Mouse (Mus musculus): ENCODE measurements around the gene Ppp1r11.
A peak's percentile ranks its signal among the peaks of the same experiment; 100 is the strongest.
"Not testable (repeated sequence)": the region's sequence is repeated elsewhere in the genome, so short reads cannot be mapped to it uniquely, and the experiment has no call there.

Ppp1r11 gene

DNA sequence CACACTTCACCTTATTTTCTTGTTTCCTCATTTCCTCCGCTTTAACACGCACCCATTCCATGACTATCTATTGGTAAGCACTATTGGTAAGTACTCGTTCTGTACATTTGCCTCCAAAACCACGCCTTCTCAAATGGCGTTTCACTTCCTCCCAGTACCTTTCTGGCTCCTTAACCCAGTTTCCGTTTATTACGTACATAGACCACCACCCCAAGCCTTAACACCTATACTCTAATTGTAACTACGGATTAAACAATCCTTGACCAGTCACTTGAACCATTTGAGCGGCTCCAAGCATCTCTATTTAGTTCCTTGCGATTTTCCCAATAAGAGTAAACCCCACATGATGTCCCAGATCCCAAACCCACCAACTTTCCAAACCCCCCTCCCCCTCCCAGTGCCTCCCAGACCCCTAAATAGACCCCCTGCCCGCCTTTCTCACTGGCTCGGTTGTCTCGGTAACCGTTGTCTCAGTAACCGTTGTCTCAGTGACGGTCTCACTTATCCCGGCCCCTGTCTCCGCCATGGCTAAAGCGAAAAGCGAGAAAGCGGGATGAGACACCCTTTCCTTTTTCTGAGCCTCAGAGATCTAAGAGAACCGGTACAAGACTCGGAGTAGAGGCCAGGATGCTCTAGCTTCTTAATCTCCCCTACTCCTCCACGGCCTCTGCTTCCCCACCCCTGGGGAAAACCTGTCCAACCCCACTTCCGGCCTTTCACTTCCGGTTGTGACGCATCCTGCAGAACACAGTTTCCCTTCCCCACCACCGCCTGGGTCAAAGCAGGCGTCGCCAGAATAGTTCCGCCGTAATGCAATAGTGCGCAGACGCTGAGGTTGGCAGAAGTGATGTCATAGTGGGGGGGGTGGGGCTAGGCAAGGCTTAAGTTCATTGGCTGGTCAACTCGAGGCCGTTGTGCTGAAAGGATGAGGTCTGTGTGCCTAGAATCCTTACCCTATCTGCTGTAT is at the start of gene Ppp1r11:
Gene Ppp1r11, minus strand, starts transcription at position 761 of the 967 bp plus-strand sequence.
- peak; percentile 97 to 98 for DNase-seq

- no peak for DNase-seq
Measured at GRCm38 (mm10) chr17:37000863-37001262, 49.3 kb upstream of the Ppp1r11 start, which contains the start of gene Zfp57. Zfp57 (plus strand) TSS chr17:37001163.

DNA sequence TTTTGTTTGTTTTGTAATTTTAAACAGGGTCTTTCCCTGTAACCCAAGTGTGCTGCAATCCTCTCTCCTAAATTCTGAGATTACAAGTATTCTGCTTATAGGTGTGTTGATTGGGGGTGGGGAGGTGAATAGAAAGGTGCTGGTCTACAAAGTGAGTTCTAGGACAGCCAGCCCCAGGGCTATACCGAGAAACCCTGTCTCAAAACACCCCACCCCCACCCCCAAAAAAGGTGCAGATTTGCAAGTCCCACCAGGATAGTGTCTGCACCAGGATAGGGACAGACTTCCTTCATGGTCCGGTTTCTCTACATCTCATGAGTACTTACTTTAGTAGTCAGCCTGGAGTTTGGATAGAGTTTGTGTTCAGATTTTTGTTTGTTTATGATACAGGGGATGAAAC is 46.9 kb upstream of the Ppp1r11 start:
- DNase-seq, result no peak

GRCm38 (mm10) chr17:36997033-36997735 is 45.6 kb upstream of the Ppp1r11 start:
- DNase-seq, result peak; percentile 83 to 87

- DNase-seq, result no peak
Measured at GRCm38 (mm10) chr17:36995448-36995847, 43.9 kb upstream of the Ppp1r11 start.

DNA sequence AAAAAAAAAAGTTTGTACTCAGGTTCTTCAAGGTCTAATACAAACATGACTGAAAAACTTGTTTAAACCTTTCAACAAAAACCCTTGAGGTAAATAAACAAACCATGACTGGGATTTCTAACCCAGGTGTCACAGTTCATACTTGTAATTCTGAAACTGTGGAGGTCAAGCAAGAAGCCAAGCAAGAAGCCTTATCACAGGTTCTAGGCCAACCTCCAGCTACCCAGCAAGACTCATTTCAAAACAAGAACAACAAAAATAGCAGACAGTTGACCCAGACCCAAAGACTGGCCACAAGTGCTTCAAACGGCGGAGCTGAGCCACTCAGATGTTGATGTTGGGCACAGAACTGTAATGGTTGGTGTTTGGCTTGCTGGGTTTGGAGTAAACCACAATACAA is 43.0 kb upstream of the Ppp1r11 start:
- no peak for DNase-seq

GRCm38 (mm10) chr17:36993770-36994325 is 42.3 kb upstream of the Ppp1r11 start:
- no peak for DNase-seq

DNA sequence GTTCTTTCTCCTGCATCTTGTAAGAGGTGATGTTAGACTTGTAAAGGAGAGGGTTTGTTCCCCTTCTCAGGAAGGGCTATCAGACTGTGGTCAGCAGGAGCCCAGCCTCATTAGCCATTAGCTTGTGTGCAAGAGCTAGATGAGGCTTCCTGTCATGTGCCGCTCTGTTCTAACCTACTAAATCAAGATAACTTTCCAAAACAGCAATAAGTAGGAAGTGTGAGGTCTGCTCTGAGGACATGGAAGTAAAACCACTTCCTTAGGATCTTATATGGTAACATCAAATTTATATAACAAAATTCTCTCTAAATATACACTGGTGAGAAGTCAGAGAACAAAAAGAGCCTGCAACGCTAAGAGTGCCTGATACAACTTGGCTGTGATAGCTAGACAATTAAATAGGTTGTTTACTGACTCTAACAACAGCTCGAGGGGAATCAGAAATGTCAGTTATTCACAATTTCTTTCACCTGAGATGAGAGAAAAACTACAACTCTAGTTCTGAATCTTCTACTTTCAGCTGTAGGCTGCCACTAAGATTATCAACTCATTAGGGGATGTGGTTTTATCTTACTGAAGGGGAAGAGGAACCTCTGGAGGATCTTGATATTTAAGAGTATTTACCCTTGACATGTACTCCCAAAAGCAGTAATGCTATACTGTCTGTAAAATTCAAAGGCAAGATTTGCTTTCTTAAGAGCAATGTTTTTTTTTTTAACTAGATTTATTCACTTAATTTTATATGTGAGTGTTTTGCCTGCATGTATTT is 41.0 kb upstream of the Ppp1r11 start:
- no peak for DNase-seq

DNA sequence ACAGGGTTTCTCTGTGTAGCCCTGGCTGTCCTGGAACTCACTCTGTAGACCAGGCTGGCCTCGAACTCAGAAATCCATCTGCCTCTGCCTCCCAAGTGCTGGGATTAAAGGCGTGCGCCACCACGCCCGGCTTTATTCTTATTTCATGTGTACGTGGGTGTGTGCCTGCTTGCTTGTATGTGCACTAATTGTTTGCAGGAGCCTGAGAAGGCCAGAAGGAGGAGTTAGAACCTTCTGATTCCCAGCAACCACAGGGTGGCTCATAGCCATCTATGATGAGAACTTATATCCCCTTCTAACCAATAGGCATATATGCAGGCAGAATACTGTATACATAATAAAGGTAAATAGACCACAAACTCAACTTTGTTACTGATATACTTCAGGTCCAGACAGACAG is 39.1 kb upstream of the Ppp1r11 start:
- DNase-seq, result not testable (repeated sequence)

GRCm38 (mm10) chr17:36989437-36989836 is 37.9 kb upstream of the Ppp1r11 start, which contains the start of gene H2-M5:
H2-M5 (minus strand) TSS chr17:36989537.
- no peak for DNase-seq

- no peak for DNase-seq
Measured at GRCm38 (mm10) chr17:36988475-36988874, 36.9 kb upstream of the Ppp1r11 start.

GRCm38 (mm10) chr17:36982253-36983155 is 31.0 kb upstream of the Ppp1r11 start:
- DNase-seq, result peak; percentile 30 to 44

DNA sequence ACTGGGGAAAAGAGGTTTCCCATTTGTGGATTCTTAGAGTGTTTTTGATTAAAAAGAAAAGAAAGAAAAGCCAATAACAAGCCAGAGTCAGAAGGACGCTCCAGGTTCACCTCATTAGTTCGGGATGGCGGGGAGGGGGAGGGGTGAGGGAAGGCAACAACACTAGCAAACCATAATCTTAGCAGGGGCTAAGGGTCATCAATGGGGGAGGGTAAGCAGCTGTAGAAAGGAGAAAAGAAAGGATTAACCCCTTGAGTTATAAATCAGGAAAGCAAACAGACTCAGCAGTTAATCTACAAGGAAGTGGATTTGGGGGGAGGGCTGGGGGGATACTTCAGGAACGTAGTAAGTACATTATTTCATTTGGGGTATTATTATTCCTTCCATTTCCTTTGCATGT is 30.3 kb upstream of the Ppp1r11 start:
- no peak for DNase-seq

DNA sequence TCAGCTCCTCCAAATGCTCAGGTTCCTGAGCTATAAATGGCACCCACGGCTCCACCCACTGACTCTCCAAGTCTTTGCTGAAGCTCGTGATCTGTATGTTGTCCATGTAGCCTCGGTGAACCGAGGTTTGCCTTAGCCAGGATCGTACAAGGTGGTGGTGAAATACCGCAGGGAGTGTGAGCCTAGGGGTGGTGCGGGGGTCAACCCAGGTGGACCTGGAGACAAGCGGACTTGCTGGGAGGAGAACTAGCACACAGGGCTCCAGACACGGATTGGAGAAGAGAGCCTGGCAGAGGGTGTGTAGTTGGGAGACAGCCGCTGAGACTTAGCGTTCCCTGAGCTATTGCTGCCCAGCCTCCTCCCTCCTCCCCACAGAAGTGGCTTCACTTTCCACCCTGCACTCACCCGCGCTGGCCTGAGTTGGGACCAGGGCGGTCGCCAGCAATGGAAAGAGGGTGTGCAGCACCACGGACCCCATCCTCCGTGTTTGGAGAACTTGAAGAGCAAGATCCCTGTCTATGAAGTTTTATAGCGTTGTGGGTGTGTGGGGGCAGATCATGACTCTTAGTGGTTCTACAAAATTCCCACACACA is 29.8 kb upstream of the Ppp1r11 start, which contains the start of gene 2410137M14Rik:
Gene 2410137M14Rik, minus strand, starts transcription at position 17 of the 593 bp plus-strand sequence.
- DNase-seq, result peak in 1 of 2 experiments; percentile 26

GRCm38 (mm10) chr17:36973271-36973787 is 21.8 kb upstream of the Ppp1r11 start:
- no peak for DNase-seq

- DNase-seq, result no peak
Measured at GRCm38 (mm10) chr17:36972791-36973190, 21.2 kb upstream of the Ppp1r11 start.

- DNase-seq, result no peak
Measured at GRCm38 (mm10) chr17:36971172-36971850, 19.8 kb upstream of the Ppp1r11 start.

DNA sequence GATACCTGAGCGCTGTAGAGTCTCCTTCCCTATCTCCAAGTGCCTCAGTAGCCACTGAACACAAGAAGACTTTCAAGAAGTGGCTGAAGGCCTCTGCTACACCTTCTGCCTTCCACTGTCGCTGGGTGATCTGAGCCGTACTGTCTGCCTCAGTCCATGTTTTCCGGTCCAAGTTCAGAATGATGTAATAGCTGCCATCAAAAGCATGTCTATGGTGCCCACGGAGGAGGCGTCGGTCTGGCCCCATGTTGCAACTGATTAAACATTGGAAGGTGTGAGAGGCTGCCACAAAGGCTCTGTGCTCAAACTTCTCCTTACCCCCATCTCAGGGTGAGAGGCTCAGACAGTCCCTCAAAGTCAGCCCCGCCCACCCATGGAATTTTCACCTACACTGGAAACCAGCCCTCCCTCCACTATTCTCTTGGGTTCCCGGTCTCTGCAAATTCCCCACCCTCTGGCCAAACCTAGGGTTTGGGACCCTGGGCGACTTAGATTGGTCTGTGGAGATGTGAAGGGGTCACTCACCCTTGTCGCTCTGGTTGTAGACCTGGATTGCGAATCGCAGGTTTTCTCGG is 18.9 kb upstream of the Ppp1r11 start:
- DNase-seq, result no peak

- DNase-seq, result no peak
Measured at GRCm38 (mm10) chr17:36966875-36967274, 15.3 kb upstream of the Ppp1r11 start.

GRCm38 (mm10) chr17:36961125-36961524 is 9.6 kb upstream of the Ppp1r11 start:
- no peak for DNase-seq
